Mouse (Mus musculus) lung, adult 10 weeks (tissue): Measurements from ENCODE around the gene Slc50a1. TPM values are rescaled to one million over a fixed set of nuclear protein-coding genes. Genes with fewer than 3 reads are reported as not detected.

Experiments used
- polyA plus RNA-seq: library from polyadenylated mRNA; stranded (reverse); fragments of 350-450 nt; fragmentation: Illumina TruSeq; extraction: RNeasy Lipid Tissue Mini Kit (QIAGEN cat#74804); gene quantifications from one replicate; pipeline ENCODE4 v1.2.3, GENCODE M21; 2014; ENCODE audit warnings: low read depth, low replicate concordance; ENCODE audit not compliant: insufficient read depth

Slc50a1 gene
- 90.4 TPM for polyA plus RNA-seq

GRCm38 (mm10) chr3:89270051-89270755 is at the start of gene Slc50a1:
Gene Slc50a1, minus strand, starts transcription at chr3:89270570.

GRCm38 (mm10) chr3:89280606-89281511 is 10.5 kb upstream of the Slc50a1 start, which contains the start of gene Efna1:
Gene Efna1, minus strand, starts transcription at chr3:89281142.

GRCm38 (mm10) chr3:89259076-89259475 is 11.3 kb downstream of the Slc50a1 start, which contains the start of gene Dpm3:
Gene Dpm3, plus strand, starts transcription at chr3:89259358.

GRCm38 (mm10) chr3:89246261-89247100 is 23.9 kb downstream of the Slc50a1 start, which contains the start of gene Trim46:
Gene Trim46, minus strand, starts transcription at chr3:89246309.

GRCm38 (mm10) chr3:89245688-89246171 is 24.6 kb downstream of the Slc50a1 start, which contains the start of gene Krtcap2:
Gene Krtcap2, plus strand, starts transcription at chr3:89245966.

GRCm38 (mm10) chr3:89228836-89229235 is 41.5 kb downstream of the Slc50a1 start, which contains the start of gene Muc1:
Gene Muc1, plus strand, starts transcription at chr3:89229057.

GRCm38 (mm10) chr3:89226900-89227299 is 43.5 kb downstream of the Slc50a1 start, which contains the start of gene Mtx1:
Gene Mtx1, minus strand, starts transcription at chr3:89227088.

Other genes starting within 250 kb of the Slc50a1 start
- 25.0 TPM for gene Rusc1, start 177.3 kb downstream of the Slc50a1 start, polyA plus RNA-seq
- gene Gm43738, start 169.5 kb downstream of the Slc50a1 start, polyA plus RNA-seq = not detected
- gene Fdps, start 168.6 kb downstream of the Slc50a1 start, polyA plus RNA-seq = 109 TPM
- gene Pklr, start 134.4 kb downstream of the Slc50a1 start, polyA plus RNA-seq = 0.12 TPM
- gene Hcn3, start 110.4 kb downstream of the Slc50a1 start, polyA plus RNA-seq = not detected
- gene Clk2, start 105.8 kb downstream of the Slc50a1 start, polyA plus RNA-seq = 24.4 TPM
- gene Scamp3, start 93.1 kb downstream of the Slc50a1 start, polyA plus RNA-seq = 50.9 TPM
- 9.9 TPM for gene Fam189b, start 87.4 kb downstream of the Slc50a1 start, polyA plus RNA-seq
- 35.5 TPM for gene Gba, start 67.6 kb downstream of the Slc50a1 start, polyA plus RNA-seq
- 37.7 TPM for gene Thbs3, start 55.4 kb downstream of the Slc50a1 start, polyA plus RNA-seq
- 75.1 TPM for gene Mtx1, start 43.5 kb downstream of the Slc50a1 start, polyA plus RNA-seq
- 195 TPM for gene Muc1, start 41.5 kb downstream of the Slc50a1 start, polyA plus RNA-seq
- gene Krtcap2, start 24.6 kb downstream of the Slc50a1 start, polyA plus RNA-seq = 122 TPM
- 2.3 TPM for gene Trim46, start 24.3 kb downstream of the Slc50a1 start, polyA plus RNA-seq
- gene Dpm3, start 11.2 kb downstream of the Slc50a1 start, polyA plus RNA-seq = 220 TPM
- gene Efna1, start 10.6 kb upstream of the Slc50a1 start, polyA plus RNA-seq = 102 TPM
- gene Efna3, start 52.4 kb upstream of the Slc50a1 start, polyA plus RNA-seq = 0.75 TPM
- 1.5 TPM for gene Efna4, start 67.5 kb upstream of the Slc50a1 start, polyA plus RNA-seq
- gene Adam15, start 79.4 kb upstream of the Slc50a1 start, polyA plus RNA-seq = 109 TPM
- gene Dcst2, start 91.4 kb upstream of the Slc50a1 start, polyA plus RNA-seq = 0.17 TPM
- not detected for gene Dcst1, start 94.7 kb upstream of the Slc50a1 start, polyA plus RNA-seq
- 20.1 TPM for gene Zbtb7b, start 124.2 kb upstream of the Slc50a1 start, polyA plus RNA-seq
- not detected for gene Lenep, start 132.2 kb upstream of the Slc50a1 start, polyA plus RNA-seq
- gene Flad1, start 141.3 kb upstream of the Slc50a1 start, polyA plus RNA-seq = 9.7 TPM
- gene Cks1b, start 147.8 kb upstream of the Slc50a1 start, polyA plus RNA-seq = 11.5 TPM
- 31.8 TPM for gene Shc1, start 147.9 kb upstream of the Slc50a1 start, polyA plus RNA-seq
- 31.0 TPM for gene Pygo2, start 159.6 kb upstream of the Slc50a1 start, polyA plus RNA-seq
- gene Pbxip1, start 166.1 kb upstream of the Slc50a1 start, polyA plus RNA-seq = 39.9 TPM
- gene Pmvk, start 184.0 kb upstream of the Slc50a1 start, polyA plus RNA-seq = 67.9 TPM
- 1.2 TPM for gene Kcnn3, start 249.6 kb upstream of the Slc50a1 start, polyA plus RNA-seq